Mouse (Mus musculus): Measurements from ENCODE around the gene Srbd1.

Gene Srbd1

DNA sequence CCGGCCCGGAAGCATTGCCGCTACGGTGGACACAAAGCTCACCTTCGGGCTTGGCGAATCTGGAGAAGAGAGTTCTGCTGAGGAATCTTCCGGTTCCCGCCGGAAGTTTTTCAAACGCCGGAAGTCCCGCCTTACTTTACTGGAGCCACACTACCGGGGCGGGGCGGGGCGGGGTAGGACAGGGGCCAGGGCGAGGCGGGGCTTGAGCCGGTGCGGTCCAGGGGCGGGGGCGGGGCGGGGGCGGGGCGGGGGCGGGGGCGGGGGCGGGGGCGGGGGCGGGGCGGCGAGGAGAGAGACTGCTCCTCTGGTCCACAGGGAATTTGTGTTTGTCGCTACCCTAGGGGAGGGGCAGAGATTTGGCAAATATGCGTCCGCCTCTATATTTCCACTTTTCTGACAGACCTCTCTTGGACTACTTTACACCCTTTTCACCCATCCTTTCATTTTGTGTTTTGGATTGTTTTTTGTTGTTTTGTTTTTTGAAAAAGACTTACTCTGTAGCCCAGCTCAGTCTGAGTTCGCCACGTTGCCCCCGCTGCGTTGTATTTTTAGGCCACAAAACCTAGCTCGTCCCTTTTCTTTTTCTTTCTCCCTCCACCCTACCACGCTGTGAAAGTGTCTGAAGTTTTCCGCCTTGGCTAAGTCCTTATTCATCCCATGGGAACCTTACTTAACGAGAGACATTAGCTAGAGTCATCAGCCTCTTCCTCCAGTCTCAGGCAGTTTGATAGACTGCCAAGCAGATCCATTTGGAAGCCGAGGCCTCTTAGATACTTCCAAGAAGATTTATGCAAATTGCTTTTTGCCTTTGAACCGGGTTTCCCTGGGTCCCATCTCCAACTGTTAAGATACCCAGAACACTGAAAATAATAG is at the start of gene Srbd1:
Srbd1 (minus strand) TSS at position 97 of the 873 bp plus-strand sequence.
- peak; percentile 97 for DNase-seq (ENCODE audit: low read depth)

- no peak for DNase-seq (ENCODE audit: low read depth)
These were observed 49.0 kb upstream of the Srbd1 start for GRCm38 (mm10) chr17:86193979-86194378.

DNA sequence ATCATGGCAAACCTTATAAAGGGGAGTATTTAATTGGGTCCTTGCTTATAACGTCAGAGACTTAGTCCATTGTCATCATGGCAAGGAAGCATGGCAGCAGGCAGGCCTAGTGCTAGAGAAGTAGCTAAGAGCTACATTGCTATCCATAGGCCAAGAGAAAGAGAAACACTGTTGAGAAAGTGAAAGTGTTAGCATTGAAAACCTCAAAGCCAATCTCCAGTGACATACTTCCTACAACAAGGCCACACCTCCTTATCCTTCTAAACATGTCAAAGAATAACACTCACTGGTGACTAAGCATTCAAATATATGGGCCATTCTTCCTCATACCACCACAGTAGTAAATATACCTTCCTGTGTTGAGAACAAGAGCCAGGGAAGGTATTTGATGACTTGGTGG is 42.8 kb upstream of the Srbd1 start:
- DNase-seq (ENCODE audit: low read depth): peak; percentile 55

DNA sequence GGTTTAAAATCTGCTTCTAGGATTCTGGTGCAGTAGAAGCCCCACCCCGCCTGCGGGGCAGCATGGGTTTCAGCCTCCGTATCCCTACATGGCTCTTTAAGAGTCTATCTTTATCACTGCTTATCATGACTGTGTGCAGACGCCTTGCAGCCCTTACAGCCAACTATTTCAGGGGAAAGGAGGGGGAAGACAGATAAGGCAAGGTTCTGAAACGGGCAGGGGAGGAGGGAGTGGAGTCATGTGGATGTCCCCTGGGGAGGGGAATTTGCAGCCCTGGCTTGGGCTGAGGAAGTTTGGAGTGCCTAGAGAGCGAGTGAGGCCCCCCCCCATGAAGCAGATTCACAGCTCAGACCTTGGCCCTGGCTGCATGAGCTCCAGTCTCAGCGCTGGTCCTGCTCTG is 40.6 kb upstream of the Srbd1 start:
- no peak for DNase-seq (ENCODE audit: low read depth)

GRCm38 (mm10) chr17:86184552-86185209 is 39.7 kb upstream of the Srbd1 start:
- peak; percentile 36 for DNase-seq (ENCODE audit: low read depth)

GRCm38 (mm10) chr17:86183788-86184187 is 38.8 kb upstream of the Srbd1 start:
- DNase-seq (ENCODE audit: low read depth): no peak

- DNase-seq (ENCODE audit: low read depth): no peak
These were observed 31.7 kb upstream of the Srbd1 start for GRCm38 (mm10) chr17:86176722-86177121.

- DNase-seq (ENCODE audit: low read depth): no peak
These were observed 30.5 kb upstream of the Srbd1 start for GRCm38 (mm10) chr17:86175516-86175915.

GRCm38 (mm10) chr17:86170164-86170958 is 25.4 kb upstream of the Srbd1 start:
- no peak for DNase-seq (ENCODE audit: low read depth)

DNA sequence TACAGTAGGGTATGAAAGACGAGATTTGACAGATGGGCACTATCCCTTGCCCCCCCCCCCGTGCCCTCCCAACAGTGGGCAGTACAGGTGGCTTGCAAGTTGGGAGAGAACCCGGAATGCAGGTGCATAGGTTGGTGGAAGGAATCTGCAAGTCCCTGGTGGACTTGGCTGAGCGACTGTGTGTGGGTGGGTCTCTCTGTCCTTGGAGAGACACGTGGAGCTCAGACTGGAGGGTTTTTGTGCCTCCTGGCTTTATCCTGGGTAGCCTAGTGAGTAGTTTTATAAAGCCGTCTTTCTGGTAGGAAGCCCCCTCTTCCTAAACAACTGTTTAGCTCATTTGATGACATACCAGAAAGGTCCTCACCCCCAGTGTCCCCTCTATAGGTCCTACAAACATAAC is 24.1 kb upstream of the Srbd1 start:
- peak; percentile 28 for DNase-seq (ENCODE audit: low read depth)

DNA sequence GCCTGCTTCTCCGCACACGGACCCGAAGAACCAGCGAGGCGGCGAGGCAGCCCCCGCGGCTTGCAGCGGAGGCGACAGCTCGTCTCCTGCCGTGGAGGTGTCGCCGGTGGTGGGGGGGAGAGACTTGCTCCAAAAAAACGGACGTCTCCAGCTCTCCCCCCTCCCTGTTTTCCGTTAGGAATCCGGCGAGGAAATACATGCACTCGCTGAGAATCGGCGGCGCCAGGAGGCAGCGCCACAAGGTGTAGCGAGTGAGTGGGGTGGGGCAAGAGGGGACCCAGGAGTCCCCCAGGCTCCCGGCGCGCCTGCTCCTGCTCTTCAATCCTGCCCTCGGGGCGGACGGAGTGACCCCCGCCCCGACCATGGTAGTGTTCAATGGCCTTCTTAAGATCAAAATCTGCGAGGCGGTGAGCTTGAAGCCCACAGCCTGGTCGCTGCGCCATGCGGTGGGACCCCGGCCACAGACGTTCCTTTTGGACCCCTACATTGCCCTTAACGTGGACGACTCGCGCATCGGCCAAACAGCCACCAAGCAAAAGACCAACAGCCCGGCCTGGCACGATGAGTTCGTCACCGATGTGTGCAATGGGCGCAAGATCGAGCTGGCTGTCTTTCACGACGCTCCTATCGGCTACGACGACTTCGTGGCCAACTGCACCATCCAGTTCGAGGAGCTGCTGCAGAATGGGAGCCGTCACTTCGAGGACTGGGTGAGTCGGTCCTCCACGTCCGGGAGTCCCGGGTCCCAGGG is 23.4 kb upstream of the Srbd1 start:
- peak; percentile 52 for DNase-seq (ENCODE audit: low read depth)

DNA sequence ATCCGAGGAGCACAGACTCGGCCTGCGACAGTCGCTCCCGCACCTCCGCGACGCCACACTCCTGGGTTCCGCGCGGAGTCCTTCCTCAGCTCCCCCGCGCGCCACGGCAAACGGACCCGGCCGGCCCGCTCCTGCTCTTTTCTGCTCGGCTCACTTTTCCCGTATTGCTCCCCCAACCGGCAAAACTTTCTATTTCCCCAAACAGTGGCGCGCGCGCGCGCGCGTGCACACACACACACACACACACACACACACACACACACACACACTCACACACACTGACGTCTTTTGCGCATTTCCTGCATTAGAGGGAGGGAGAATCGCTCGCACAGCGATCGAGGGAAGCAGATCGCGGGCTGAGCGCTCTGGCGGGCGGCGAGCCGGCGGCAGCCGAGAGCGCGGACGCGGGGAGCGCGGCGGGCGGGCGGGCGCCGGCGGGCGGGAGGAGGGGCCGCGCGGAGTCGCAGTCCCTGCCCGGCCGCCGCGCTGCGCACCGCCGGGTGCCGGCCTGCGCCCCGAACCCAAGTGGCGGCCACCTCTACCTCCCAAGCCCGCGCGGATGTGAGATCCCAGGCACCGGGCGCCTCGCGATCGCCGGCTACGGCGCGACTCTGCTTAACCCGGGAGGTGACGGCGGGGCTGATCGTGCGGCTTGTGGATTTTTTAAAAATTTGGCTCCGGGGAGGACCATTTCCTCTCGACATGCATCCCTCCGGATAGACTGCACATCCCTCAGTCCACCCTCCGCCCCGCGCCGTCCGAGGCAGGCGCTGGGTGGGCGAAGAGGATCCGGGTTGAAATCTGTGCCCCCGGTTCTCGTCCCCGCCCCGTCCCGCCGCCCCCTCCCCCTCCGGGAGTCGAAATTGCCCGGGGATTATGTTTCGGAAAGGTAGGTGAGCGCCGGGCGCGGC is 22.6 kb upstream of the Srbd1 start, which contains the start of gene Prkce:
Prkce (plus strand) TSS at position 466 of the 911 bp plus-strand sequence.
- peak; percentile 89 for DNase-seq (ENCODE audit: low read depth)

- DNase-seq (ENCODE audit: low read depth): peak; percentile 70
These were observed 21.8 kb upstream of the Srbd1 start for GRCm38 (mm10) chr17:86166567-86167319.

DNA sequence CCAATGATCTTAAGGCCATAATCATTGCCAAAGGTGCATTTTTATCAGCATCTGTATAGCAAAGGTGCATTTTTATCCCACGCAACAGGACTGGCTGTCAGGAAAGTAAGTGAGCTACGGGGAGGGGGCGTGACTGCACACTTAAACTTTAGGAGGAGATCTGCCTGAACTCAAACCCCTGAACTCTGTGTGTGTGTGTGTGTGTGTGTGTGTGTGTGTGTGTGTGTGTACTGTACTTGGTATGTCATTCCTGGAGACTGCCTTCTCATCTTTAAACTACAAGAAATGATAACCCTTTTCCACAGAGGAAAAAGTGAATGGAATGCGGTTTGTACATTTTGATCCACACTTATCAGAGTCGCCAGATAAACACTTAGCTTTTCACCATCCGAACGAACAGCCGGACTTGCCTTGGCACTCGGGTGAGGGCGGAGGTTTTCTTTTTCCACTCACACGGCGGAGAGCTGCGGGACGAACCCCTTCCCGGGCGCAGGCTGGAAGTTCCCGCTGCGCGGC is 21.1 kb upstream of the Srbd1 start:
- DNase-seq (ENCODE audit: low read depth): peak; percentile 39

GRCm38 (mm10) chr17:86164416-86164815 is 19.4 kb upstream of the Srbd1 start:
- DNase-seq (ENCODE audit: low read depth): no peak

- DNase-seq (ENCODE audit: low read depth): no peak
These were observed 17.7 kb upstream of the Srbd1 start for GRCm38 (mm10) chr17:86162672-86163071.

GRCm38 (mm10) chr17:86156999-86157398 is 12.0 kb upstream of the Srbd1 start:
- no peak for DNase-seq (ENCODE audit: low read depth)

- peak; percentile 72 for DNase-seq (ENCODE audit: low read depth)
These were observed 5.9 kb upstream of the Srbd1 start for GRCm38 (mm10) chr17:86150867-86151348.

DNA sequence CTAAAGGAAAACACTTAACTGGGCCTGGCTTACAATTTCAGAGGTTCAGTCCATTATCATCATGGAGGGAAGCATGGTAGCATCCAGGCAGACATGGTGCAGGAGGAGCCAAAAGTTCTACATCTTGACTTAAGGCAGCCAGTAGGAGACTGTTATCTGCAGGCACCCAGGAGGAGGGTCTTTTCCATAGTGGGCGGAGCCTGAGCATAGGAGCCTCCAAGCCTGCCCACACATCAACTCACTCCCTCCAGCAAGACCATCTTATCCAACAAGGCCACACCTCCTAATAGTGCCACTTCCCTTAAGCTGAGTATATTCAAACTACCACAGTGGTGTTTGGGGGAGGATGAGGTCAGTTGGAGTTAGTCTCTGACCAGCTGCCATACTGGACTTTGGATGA is 4.8 kb upstream of the Srbd1 start:
- no peak for DNase-seq (ENCODE audit: low read depth)
